Mouse (Mus musculus) urinary bladder, postnatal 4 days (tissue): ENCODE results near the gene Pank3.
"Not testable (repeated sequence)": the region's sequence is repeated elsewhere in the genome, so short reads cannot be mapped to it uniquely, and the experiment has no call there.

Experiments
- DNase-seq, 2 experiments: peaks; one replicate each; pipeline ENCODE4 v3.0.0; 2021 to 2022; ENCODE audit warnings: low spot score in 2 of 2

The Pank3 gene

GRCm38 (mm10) chr11:35840282-35840681, 71.0 kb downstream of the Pank3 start:
- DNase-seq = no peak

- DNase-seq = not testable (repeated sequence)
These were observed 71.5 kb downstream of the Pank3 start for GRCm38 (mm10) chr11:35840806-35841205.
